Mouse (Mus musculus): Measurements from ENCODE around the gene Coq10a.

The Coq10a gene

DNA sequence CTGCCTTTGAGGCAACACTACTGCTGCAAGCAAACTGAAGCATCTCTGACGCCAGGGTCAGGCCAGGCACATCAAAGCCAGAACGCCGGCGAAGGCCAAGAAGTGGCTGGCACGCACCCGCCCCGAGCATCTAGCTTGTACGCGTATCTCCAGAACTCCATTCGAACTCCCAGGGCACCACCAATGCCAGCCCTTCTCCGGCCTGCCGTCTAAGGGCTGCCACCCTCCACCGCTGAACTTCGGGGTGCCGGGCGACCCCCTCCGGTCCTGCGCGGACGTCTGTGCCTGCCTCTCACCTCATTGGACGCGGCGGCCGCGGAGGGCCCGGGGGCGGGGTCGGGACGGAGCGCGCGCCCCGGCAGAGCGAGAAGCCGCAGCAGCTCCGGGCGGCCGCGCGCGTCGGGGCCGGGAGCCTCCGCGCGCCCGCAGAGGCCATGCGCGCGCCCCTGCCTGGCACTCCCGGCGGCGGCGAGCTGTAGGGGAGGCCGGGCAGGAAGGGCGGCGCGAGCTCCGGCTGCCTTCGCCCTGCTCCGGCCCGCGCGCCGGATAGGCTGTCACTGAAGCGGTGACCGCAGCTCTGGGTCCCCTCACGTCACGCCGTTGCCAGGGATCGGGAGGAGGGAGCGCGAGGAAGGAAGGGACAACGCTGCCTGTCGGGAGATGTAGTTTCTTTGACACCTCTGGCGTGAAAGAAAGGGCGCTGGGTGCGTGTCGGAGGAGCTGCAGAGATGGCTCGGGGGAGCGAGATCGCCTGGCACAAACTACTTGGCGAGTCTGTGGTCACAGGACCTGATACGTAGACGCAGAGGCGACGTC, at the start of gene Coq10a:
Coq10a (minus strand) TSS at position 596 of the 816 bp plus-strand sequence.
- DNase-seq (ENCODE audit: low spot score), result peak; percentile 88

DNA sequence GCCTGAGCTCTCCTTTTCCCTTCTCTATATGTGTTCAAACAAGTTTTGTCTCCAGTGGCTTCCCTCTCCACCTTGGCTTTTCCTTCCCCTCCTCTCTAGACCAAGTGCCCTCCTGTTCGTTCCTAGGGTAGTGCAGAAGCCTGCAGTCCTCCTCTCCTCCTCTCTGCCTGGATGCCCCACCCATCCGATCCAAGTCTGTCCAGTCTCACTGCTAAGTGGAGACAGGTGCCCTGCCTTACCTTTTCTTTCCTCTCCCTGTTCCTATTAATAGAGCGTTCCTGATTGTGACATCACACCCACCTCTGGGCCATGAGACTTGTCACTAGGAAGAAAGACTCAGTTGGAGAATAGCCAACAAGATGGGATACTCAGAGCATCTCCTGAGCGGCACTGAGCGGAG, 46.1 kb upstream of the Coq10a start:
- DNase-seq (ENCODE audit: low spot score), result no peak

DNA sequence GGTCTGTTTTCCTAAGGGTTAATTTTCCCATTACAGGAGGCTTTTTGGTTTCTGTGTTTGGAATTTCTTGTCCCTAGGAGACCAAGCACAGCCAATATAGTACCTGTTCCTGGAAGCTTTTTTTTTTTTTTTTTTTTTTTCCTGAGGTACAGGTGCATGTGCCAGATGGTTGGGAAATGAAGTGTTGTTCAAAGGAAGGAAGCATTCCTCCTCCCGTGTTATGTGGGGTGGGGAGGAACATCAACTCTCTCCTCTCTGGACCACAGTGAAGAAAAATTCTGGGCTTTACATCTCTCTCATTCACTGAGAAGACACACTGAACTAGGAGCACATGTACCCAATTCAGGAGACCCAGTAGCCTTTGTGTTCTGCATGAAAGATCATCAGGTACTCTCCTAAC, 44.3 kb upstream of the Coq10a start:
- DNase-seq (ENCODE audit: low spot score), result no peak

- DNase-seq (ENCODE audit: low spot score), result no peak
Observed at GRCm38 (mm10) chr10:128412558-128412957, 43.8 kb upstream of the Coq10a start.

- DNase-seq (ENCODE audit: low spot score), result peak; percentile 24
Observed at GRCm38 (mm10) chr10:128412055-128412381, 43.2 kb upstream of the Coq10a start.

- DNase-seq (ENCODE audit: low spot score), result peak; percentile 97
Observed at GRCm38 (mm10) chr10:128411211-128412054, 42.6 kb upstream of the Coq10a start, which contains the start of the genes Nabp2 and Rnf41. Gene Nabp2 (minus strand): TSS chr10:128411492. Gene Rnf41 (plus strand): TSS chr10:128411657.

DNA sequence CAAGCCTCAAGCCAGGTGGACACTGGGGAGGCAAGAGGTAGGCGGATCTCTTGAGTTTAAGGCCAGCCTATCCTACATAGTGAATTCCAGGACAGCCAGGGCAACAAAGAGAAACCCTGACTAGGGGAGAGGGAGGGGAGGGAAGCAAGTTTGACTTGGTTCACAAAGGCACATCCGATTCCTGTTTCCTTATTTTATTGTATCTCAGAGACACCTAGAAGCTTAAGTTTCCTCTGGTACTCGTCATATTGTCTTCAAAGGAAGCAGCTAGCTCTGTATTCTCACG, 41.7 kb upstream of the Coq10a start:
- DNase-seq (ENCODE audit: low spot score), result no peak

DNA sequence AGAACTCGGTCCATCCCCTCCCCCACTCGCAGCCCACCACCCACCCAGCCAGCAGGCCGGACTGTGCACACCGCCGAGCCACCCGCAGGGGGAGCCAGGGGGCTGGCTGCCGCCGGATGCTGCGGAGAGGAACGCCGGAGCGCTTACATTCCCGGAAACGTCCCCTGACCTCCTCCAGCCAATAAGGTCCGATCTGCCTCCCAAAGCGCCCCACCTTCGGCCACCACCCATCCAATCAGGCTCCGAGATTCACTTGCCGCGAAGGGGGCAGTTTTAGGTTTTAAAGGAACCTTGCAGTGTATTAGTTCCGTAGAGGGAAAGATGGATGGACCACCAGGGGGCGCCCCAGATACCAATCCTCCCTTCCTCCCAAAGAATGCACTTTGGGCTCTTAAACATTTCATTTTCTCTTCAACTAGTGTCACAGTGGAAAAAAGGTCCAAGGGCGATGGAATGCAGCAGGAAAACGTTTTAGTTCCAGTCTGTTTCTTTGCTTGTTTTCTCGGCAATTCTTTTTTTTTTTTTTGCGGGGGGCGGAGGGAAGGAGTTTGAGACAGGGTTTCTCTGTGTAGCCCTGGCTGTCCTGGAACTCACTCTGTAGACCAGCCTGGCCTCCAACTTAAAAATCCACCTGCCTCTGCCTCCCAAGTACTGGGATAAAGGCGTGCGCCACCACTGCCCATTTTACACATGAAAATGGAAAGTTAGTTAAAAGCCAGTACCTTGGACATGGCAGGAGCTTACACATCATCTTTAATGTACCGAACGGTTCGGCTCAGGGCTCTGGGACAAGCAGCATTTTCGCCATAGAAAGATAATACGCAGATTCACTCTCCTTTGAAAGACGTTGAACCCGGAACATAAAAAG, 41.1 kb upstream of the Coq10a start:
- peak; percentile 98 for DNase-seq (ENCODE audit: low spot score)

- no peak for DNase-seq (ENCODE audit: low spot score)
Observed at GRCm38 (mm10) chr10:128408591-128409535, 40.1 kb upstream of the Coq10a start.

DNA sequence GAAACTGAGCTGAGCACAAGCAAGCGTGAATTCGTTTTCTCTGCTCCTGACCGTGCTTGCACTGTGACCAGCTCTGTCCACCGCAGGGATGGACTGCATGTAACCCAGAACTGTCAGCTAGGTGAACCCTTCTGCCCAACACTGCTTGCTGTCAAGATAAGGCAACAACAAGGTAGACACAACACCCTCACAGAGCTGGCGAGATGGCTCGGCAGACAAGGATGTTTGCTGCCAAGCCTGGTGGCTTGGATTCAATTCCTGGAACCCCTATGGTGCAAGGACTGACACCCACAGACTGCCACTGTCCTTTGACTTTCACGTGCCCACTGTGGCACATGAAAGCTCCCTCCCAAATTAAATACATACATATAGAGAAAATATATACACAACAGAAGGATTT, 35.1 kb upstream of the Coq10a start:
- no peak for DNase-seq (ENCODE audit: low spot score)

DNA sequence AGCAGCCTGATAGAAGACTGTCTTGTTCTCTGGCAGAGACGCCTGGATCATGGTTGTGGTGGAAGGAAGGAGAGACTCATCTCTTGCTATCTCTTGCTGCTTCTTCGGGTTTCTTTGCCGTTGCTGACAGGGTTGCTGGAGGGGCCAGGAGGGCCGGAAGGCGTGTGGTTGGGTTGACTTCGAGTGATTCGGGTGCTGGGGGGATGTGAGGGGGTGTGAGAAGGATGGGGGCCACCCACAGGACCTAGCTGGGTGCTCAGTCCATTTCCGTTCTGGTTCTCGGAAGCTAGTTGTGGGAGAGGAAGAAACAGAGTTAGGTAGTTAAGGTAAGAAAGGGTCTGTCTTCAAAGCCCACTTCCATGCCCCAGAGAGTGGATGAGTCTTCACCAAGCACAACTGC, 32.8 kb upstream of the Coq10a start:
- no peak for DNase-seq (ENCODE audit: low spot score)

GRCm38 (mm10) chr10:128401056-128401455, 32.3 kb upstream of the Coq10a start, which contains the start of gene Slc39a5:
Gene Slc39a5 (minus strand): TSS chr10:128401229.
- DNase-seq (ENCODE audit: low spot score), result no peak

DNA sequence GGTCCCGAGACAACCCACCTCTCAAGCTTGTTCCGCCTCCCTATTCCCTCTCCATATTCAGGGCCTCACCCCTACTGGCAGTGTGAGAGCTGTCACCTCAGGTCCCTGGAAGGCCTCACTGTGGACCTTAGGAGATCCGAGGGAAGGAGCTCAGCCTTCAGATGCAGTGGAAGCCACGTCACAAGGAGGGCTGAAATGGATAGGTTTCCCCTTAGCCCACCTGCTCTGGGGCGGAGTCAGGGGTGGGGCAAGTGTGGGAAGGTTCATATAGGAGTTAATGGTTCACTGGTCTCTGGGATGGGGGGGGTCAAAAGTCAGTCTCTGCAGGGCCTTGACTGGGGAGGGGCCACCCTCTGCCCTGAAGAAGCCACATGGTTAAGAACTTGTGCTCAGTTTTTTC, 31.5 kb upstream of the Coq10a start:
- no peak for DNase-seq (ENCODE audit: low spot score)

DNA sequence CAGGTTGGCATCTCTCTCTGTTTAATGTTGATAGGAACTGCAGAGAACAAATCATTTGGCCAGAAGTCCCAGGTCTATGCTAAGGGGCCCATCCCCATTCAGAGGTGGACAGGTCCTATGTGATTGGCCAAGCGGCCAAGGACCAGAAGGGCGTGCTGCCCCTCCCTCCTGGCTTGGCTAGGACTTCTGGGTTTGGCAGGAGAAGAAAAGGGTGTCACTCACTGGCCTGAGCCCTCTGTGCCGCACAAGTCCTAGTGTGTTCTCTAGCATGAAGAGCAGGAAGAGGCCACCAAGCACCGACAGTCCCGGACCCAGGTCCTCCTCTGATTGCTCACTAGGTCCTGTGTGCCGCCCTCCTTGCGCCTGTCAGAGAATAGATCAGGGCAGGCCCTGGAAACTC, 28.7 kb upstream of the Coq10a start:
- DNase-seq (ENCODE audit: low spot score), result no peak

- no peak for DNase-seq (ENCODE audit: low spot score)
Observed at GRCm38 (mm10) chr10:128396716-128397264, 28.0 kb upstream of the Coq10a start.

DNA sequence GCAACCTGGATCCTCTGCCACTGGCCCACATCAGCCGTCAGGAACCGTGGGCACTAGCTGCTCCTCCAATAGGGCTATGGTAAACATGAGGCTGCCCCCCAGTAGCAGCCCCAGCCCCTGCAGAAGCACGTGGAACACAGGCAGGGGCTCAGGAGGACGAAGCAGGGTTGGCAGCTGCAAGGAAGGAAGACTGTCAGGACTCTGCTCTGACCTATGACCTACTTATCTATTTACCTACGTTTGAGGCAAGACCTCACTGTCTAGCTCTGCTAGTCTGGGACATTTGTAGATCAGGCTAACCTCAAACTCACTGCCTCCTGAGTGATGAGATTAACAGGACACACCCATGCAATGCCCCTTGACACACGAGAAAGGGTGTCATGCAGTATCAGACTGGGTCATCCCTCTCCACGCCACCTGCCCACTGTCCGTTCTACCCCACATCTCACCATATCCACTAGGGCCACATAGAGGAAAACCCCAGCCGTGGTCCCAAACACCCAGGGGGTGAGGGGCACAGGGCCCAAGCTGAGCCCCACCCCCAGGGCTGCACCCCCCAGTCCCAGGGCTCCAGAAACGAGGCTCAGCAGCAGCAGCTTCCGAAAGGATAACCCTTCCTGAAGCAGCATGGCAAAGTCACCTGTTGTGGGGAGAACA, 27.3 kb upstream of the Coq10a start:
- DNase-seq (ENCODE audit: low spot score), result no peak

- no peak for DNase-seq (ENCODE audit: low spot score)
Observed at GRCm38 (mm10) chr10:128391850-128392249, 23.1 kb upstream of the Coq10a start.

DNA sequence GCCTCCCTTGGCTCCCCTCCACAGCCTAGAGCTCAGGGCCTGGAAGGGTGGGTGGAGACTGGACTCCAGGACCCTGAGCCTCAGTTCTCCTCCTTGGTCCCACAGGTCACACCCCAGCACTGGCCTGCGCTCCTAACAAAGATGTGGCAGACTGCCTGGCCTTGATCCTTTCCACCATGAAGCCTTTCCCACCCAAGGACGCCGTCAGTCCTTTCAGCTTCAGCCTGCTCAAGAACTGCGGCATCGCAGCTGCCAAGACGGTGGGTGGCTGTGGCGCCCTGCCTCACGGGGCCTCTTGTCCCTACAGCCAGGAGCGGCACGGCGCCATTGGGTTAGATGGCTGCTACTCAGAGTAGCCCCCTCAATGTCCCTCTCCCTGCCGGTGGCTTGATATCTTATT, 21.6 kb upstream of the Coq10a start:
- DNase-seq (ENCODE audit: low spot score), result no peak

GRCm38 (mm10) chr10:128389570-128389969, 20.8 kb upstream of the Coq10a start:
- no peak for DNase-seq (ENCODE audit: low spot score)

DNA sequence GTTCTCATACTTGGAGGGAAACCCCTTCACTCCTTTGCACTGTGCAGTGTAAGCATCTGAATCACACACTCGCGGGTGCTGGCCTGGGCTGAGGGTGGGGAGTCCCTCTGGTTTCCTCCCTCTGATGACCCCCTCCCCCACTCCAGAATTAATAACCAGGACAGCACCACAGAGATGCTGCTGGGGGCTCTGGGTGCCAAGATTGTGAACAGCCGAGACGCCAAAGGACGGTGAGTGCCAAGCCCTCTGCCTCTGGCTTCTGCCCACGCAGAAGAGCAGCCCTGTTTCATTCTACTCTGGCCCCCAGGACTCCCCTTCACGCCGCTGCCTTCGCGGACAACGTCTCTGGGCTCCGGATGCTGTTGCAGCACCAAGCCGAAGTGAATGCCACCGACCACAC, 20.1 kb upstream of the Coq10a start:
- no peak for DNase-seq (ENCODE audit: low spot score)
